Mouse (Mus musculus) fat pad, adult 2 months (tissue): ENCODE measurements around the gene Dapk3.

Experiments
- DNase-seq: peaks from one replicate; pipeline ENCODE4 v3.0.0-alpha.2; 2011; ENCODE audit warnings: low read depth, low spot score; ENCODE audit errors: extremely low read depth

Dapk3 gene

GRCm38 (mm10) chr10:81236471-81237268 is 53.9 kb downstream of the Dapk3 start:
- no peak for DNase-seq

- no peak for DNase-seq
These were observed 55.8 kb downstream of the Dapk3 start for GRCm38 (mm10) chr10:81238618-81239017.

GRCm38 (mm10) chr10:81240876-81241275 is 58.1 kb downstream of the Dapk3 start:
- no peak for DNase-seq

DNA sequence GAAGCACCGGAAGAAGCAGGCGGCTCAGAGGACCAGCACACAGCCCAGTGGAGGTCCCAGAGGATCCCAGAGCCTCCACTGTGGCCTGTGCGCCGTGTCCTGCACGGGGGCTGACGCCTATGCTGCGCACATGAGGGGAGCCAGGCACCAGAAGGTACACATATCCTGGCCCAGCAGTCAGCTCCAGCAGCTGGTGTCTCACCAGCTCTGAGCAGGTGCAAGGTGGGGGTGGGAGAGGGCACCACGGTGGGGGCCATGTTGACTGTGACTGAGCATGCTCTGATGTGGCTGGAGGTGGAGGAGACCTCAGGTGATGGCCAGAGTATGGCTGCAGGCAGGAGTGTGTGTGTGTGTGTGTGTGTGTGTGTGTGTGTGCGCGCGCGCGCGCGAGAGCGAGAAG is 59.2 kb downstream of the Dapk3 start:
- no peak for DNase-seq
